Mouse (Mus musculus): ENCODE measurements around the gene Snrpe. TPM values are rescaled to one million over a fixed set of nuclear protein-coding genes. Genes with fewer than 3 reads are reported as not detected.

Snrpe gene
- total and polyA plus RNA-seq, 3 experiments = 279 to 597 TPM; not detected in 1

DNA sequence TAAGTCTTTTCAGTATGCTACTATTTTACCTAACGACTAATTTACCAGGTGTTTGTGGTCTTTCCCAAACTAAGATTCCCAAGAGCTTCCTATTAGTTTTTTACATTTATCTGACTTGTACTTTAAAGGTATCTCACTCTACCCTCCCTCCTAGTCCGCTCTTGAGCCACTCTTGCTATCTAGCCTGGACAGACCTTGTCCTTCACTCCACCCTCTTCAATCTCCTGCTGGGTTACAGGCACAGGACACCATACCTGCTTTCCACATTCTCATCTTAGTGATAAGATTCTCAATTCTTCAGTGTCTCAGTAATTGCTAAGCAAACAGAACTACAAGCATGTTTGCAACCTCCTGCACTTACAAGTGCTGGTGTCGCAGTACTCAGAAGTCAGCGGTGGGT, 6.9 kb downstream of the Snrpe start:
- H3K4me1 ChIP-seq (ENCODE audit: control insufficient read depth in 1 of 2, insufficient read depth in 2 of 2, low read length in 2 of 2) = peaks cover 0 to 3% of the 10 kb centered on the region in 2 experiments; a peak in 1 of 4 replicates
- peaks cover 10% of the 10 kb centered on the region for H3K79me2 ChIP-seq (ENCODE audit: control insufficient read depth, insufficient read depth, low read length, poor library complexity)
- no peak for TF ChIP-seq KAT2A (conservative IDR thresholded peaks at IDR 0.05; ENCODE audit: low read depth, low read length)
- TF ChIP-seq ZNF384 (IDR thresholded peaks at IDR 0.05; ENCODE audit: low read depth, low read length) = no peak
- no peak for TF ChIP-seq MEF2A (IDR thresholded peaks at IDR 0.05; ENCODE audit: extremely low read depth, insufficient replicate concordance, low read depth, low read length, poor library complexity, severe bottlenecking)
- H3K4me3 ChIP-seq (ENCODE audit: control insufficient read depth in 1 of 2, insufficient read depth in 1 of 2, low read depth in 2 of 2, low read length in 2 of 2) = no peak overlapping the region
- no peak overlapping the region for H3K9ac ChIP-seq (ENCODE audit: control insufficient read depth, low read depth, low read length, poor library complexity, severe bottlenecking)
- no peak overlapping the region for H3K27ac ChIP-seq (ENCODE audit: control insufficient read depth, low read depth, low read length)
- no peaks in the 10 kb centered on the region for H3K9me3 ChIP-seq (replicated peaks; ENCODE audit: insufficient read depth, low read length)
- DNase-seq (ENCODE audit: low read depth, low spot score) = no peak
- H3K27me3 ChIP-seq (ENCODE audit: control insufficient read depth in 1 of 2, insufficient read depth in 2 of 2, low read length in 2 of 2) = no peaks in the 10 kb centered on the region
- H3K36me3 ChIP-seq (ENCODE audit: control insufficient read depth in 1 of 2, insufficient read depth in 2 of 2, low read length in 2 of 2) = peaks cover 22 to 37% of the 10 kb centered on the region in 2 experiments

DNA sequence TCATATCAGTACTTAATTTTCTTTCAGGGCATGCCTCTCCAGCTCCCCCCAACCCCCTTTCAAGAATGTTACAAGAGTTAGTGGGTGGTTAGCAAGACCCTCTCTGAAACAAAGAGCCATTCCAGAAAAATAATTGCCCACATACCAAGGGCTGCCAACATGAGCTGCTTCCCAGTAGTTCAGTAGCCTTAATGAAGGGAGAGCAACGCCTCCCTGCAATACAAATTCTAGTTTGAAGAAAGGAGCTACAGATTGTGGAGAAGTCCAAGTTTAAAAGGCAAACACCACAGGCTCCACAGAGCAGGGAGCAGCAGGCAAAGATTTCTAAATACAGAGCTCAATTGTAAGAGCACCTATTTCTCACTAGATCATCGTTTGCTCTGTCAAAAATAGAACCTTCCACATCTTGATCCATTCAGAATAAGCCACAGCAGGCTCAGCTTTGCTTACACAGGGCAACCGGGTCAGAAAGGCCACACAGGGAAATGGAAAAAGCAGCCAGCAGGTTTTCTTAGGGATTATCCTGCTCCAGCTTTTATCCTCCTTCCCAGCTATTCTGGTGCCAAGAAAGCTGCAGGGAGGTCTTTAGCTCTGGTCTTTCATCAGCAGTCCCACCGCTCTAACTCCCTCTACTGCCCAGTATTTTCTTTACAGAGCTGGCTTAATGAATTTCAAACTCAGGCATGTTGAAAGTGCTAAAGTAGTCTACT, 13.6 kb downstream of the Snrpe start:
- H3K9ac ChIP-seq (ENCODE audit: control insufficient read depth, low read depth, low read length, poor library complexity, severe bottlenecking) = no peak overlapping the region
- no peaks in the 10 kb centered on the region for H3K4me1 ChIP-seq (ENCODE audit: control insufficient read depth in 1 of 2, insufficient read depth in 2 of 2, low read length in 2 of 2)
- no peak overlapping the region for H3K27ac ChIP-seq (ENCODE audit: control insufficient read depth, low read depth, low read length)
- TF ChIP-seq RAD21 (IDR thresholded peaks at IDR 0.05; ENCODE audit: low read depth, low read length) = peak; percentile 2
- no peak for TF ChIP-seq CHD1 (IDR thresholded peaks at IDR 0.05; ENCODE audit: low read depth, low read length)
- no peaks in the 10 kb centered on the region for H3K9me3 ChIP-seq (replicated peaks; ENCODE audit: insufficient read depth, low read length)
- H3K27me3 ChIP-seq (ENCODE audit: control insufficient read depth in 1 of 2, insufficient read depth in 2 of 2, low read length in 2 of 2) = peaks cover 0 to 2% of the 10 kb centered on the region in 2 experiments; a peak in 1 of 4 replicates
- no peak for DNase-seq (ENCODE audit: low read depth, low spot score)
- H3K36me3 ChIP-seq (ENCODE audit: control insufficient read depth in 1 of 2, insufficient read depth in 2 of 2, low read length in 2 of 2) = no peaks in the 10 kb centered on the region
- no peaks in the 10 kb centered on the region for H3K79me2 ChIP-seq (ENCODE audit: control insufficient read depth, insufficient read depth, low read length, poor library complexity)
- no peak overlapping the region for H3K4me3 ChIP-seq (ENCODE audit: control insufficient read depth in 1 of 2, insufficient read depth in 1 of 2, low read depth in 2 of 2, low read length in 2 of 2)

DNA sequence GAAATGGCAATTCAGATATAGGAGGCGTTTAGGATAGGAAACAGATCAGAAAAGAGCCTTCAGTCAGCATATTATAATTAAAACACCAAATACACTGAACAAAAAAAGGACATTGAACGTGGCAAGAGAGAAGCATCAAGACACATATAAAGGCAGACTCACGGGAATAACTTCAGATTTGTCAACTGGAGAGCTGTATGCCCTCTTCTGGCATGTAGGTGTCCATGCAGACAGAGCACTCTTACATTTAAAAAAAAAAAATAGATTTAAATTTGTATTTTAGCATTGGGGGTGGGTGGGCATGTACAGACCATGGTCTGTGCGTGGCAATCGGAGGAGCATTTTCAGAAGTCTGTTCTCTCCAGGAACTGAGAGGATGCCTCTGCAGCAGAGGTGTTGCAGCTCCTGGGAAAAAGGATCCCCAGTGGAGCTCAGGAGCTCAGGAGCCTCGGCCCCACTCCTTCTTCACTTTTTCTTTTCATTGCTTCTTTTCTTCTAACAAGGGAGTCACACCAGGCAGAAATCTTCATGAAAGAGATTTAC, 24.0 kb downstream of the Snrpe start:
- Histone ChIP-seq H3K4me1 (ENCODE audit: control insufficient read depth in 1 of 2, insufficient read depth in 2 of 2, low read length in 2 of 2) (no peaks in the 10 kb centered on the region), H3K36me3 (ENCODE audit: control insufficient read depth in 1 of 2, insufficient read depth in 2 of 2, low read length in 2 of 2) (no peaks in the 10 kb centered on the region), H3K9ac (ENCODE audit: control insufficient read depth, low read depth, low read length, poor library complexity, severe bottlenecking) (no peak overlapping the region), H3K27ac (ENCODE audit: control insufficient read depth, low read depth, low read length) (no peak overlapping the region), H3K4me3 (ENCODE audit: control insufficient read depth in 1 of 2, insufficient read depth in 1 of 2, low read depth in 2 of 2, low read length in 2 of 2) (no peak overlapping the region), H3K27me3 (ENCODE audit: control insufficient read depth in 1 of 2, insufficient read depth in 2 of 2, low read length in 2 of 2) (peaks cover 10% of the 10 kb centered on the region in 2 experiments), H3K79me2 (ENCODE audit: control insufficient read depth, insufficient read depth, low read length, poor library complexity) (no peaks in the 10 kb centered on the region), H3K9me3 (replicated peaks; ENCODE audit: insufficient read depth, low read length) (no peaks in the 10 kb centered on the region)
- TF ChIP-seq POLR2AphosphoS5 (IDR thresholded peaks at IDR 0.05; ENCODE audit: borderline replicate concordance, low read depth, low read length) (no peak), POLR2A (IDR thresholded peaks at IDR 0.05; ENCODE audit: control insufficient read depth in 1 of 2, insufficient read depth in 1 of 2, low read depth in 1 of 2, low read length in 2 of 2, poor library complexity in 1 of 2) (no peak), EP300 (IDR thresholded peaks at IDR 0.05; ENCODE audit: low read depth in 1 of 2, low read length in 2 of 2) (no peak), ZKSCAN1 (IDR thresholded peaks at IDR 0.05; ENCODE audit: low read depth, low read length) (no peak), RCOR1 (IDR thresholded peaks at IDR 0.05; ENCODE audit: low read depth, low read length) (no peak), TAL1 (IDR thresholded peaks at IDR 0.05; ENCODE audit: low read length) (no peak), KAT2A (conservative IDR thresholded peaks at IDR 0.05; ENCODE audit: low read depth, low read length) (no peak)
- no peak for DNase-seq (ENCODE audit: low read depth, low spot score)
